Mouse (Mus musculus) 416B (cell line): Measurements from ENCODE around the gene Pou2f3.
A peak's percentile ranks its signal among the peaks of the same experiment; 100 is the strongest.
"Not testable (repeated sequence)": the region's sequence is repeated elsewhere in the genome, so short reads cannot be mapped to it uniquely, and the experiment has no call there.

Source experiments
- DNase-seq: peaks from one replicate; pipeline ENCODE4 v3.0.0; 2011; ENCODE audit warnings: low read depth

The Pou2f3 gene

GRCm38 (mm10) chr9:43166346-43166745 is 43.8 kb downstream of the Pou2f3 start:
- DNase-seq: no peak

DNA sequence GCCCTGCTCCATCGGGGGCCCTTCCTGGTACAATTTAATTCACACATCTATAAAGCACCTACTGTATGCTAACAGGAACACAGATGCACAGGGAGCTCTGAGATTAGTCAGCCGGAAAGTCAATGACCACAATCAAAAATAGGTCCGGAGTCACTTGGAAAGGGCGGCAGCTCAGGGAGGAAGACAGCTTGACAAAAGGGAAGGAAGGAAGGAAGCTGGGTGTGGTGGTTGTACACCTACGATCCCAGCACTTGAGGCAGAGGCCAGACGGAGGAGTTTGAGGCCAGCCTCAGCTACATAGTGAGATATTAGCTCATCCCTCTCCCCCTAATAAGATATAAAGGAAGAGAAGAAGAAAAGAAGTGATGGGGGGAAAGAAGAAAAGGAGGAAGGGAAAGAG is 54.2 kb downstream of the Pou2f3 start:
- no peak for DNase-seq

- peak; percentile 16 for DNase-seq
Measured at GRCm38 (mm10) chr9:43151779-43152178, 58.4 kb downstream of the Pou2f3 start.

GRCm38 (mm10) chr9:43150957-43151356 is 59.2 kb downstream of the Pou2f3 start:
- DNase-seq: no peak

GRCm38 (mm10) chr9:43150075-43150474 is 60.1 kb downstream of the Pou2f3 start:
- no peak for DNase-seq

DNA sequence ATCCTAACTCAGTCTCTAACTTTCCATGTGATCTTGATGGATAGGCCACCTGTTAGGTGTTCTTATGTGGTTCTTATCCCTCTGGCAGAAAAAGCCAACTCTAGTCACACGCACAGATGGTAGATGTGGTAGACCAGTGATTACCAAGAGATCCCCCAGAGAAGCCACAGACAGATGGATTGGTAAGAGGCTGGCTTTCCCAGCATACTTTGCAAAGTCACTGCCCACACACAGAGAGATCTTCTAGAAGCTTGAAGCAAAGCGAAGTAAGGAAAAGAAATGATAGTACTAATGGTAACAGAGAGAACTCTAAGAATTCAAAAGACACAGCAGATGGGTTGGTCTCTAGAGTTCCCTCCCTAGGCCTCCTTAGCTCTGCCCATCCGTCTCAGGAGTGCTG is 60.7 kb downstream of the Pou2f3 start:
- no peak for DNase-seq

- no peak for DNase-seq
Measured at GRCm38 (mm10) chr9:43145196-43145595, 65.0 kb downstream of the Pou2f3 start.

GRCm38 (mm10) chr9:43144206-43144810 is 65.9 kb downstream of the Pou2f3 start:
- peak; percentile 14 for DNase-seq

DNA sequence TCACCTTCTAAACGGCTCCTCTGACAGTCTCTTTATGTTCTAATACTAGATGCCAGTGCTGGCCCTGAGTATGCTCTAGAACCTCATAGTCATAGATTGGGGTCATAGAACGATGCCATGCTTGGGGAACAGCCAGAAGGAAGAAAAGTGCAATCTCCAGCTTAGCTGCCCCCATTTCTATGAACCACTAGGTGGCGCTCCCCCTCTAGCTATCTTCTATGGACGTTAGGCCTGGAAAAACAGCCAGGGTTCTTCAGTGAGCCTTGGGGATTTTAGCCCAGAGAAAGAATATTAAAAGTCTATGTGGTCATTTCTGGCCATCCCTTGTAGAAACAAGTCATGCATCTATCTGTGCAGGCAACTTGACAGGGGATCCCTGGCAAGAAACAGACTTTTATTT is 68.3 kb downstream of the Pou2f3 start:
- peak; percentile 65 for DNase-seq

DNA sequence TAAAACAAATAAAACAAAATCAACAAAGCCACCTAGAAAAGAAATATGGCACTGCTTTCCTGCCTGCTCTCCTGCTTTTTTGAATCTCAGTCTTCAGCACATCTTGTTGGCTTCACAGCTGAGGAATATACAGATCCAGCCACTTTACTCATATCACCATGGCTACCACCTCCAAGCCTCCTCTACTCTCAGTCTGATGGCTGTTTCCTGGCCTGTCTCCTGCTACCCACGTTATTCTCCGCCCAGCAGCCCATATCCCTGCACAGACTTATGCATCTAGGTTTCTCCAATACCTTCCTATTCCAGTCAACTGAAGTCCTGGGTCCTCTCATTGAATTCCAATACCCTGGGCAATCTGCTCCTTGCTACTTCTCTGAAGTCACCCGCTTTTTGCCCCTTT is 76.6 kb downstream of the Pou2f3 start:
- no peak for DNase-seq

- DNase-seq: no peak
Measured at GRCm38 (mm10) chr9:43132380-43132779, 77.8 kb downstream of the Pou2f3 start.

DNA sequence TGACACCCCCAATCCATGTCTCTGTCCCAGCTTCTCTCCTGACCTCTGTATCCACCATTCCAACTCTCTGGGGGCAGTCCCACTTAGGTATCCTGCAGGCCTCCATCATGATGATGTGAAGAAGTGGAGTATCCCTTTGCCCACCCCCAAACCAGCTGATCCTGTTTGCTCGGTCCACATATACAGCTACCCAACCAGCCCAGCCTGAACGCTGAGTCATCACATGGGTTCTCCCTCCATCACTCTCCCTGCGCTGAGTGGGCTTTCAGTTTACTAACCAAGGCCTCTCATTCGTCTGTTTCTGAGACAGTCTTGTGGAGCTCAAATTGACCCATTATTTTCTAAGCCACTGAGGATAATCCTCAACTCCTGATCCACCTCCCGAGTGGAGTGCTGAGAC is 78.2 kb downstream of the Pou2f3 start:
- no peak for DNase-seq

DNA sequence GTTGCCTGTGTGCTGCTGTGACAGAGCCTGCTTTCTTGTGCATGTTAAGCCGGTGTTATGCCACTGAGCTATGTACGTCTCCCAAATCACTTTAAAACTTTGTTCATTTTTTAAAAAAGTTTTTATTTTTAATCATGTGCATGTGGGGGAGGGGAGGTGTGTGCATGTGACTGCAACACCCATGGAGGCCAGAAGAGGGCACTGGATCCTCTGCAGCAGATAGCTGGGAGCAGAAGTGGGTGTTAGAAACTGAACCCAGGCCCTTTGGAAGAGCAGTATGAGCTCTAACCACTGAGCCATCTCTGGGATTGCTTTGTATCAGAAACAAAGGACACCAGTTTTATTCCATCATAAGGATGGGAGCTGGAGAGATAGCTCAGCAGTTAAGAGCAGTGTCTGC is 79.5 kb downstream of the Pou2f3 start:
- DNase-seq: no peak

- DNase-seq: no peak
Measured at GRCm38 (mm10) chr9:43127101-43127787, 82.9 kb downstream of the Pou2f3 start.

DNA sequence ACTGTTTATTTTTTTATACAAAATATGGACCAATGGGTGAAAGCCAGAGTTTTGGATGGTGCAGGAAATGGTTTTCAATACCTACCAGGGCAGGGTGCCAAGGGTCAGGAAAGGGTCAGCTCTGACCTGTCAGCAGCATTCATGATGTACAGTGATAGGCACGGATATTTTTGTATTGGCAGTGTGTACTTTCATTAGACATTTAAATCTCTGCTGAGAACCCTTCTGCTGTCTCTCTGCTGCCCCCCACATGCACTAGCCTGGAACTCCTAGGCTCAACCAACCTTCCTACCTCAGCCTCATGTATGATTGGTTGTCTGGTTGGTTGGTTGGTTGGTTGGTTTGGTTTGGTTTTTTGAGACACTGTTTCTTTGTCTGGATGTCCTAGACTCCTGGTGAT is 87.8 kb downstream of the Pou2f3 start:
- peak; percentile 26 for DNase-seq

DNA sequence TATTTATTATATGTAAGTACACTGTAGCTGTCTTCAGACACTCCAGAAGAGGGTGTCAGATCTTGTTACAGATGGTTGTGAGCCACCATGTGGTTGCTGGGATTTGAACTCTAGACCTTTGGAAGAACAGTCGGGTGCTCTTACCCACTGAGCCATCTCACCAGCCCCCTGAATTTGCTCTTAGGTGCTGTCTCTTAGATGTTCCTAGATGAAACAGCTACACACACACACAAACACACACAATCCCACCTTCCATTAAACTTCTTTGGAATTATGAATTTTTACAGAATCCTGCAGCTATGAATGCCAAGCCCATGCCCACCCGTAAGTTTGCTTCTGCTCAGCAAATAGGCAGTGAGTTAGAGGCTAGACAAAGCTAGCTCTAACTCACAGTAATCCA is 88.2 kb downstream of the Pou2f3 start:
- DNase-seq: not testable (repeated sequence)

DNA sequence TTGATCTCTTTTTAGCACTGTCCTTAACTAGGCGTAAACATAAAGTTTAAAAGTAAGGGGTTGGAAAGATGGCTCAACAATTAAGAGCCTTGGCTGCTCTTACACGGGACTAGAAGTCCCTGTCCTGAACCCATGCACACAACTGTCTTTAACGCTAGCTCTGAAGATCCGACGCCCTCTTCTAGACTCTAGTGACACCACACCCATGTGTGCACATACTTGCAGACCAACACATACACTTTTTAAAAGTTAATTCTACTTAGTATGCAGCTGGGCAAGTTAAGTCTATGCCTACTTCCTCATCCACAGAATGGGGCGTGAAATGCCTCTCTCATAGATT is 93.2 kb downstream of the Pou2f3 start:
- DNase-seq: no peak

DNA sequence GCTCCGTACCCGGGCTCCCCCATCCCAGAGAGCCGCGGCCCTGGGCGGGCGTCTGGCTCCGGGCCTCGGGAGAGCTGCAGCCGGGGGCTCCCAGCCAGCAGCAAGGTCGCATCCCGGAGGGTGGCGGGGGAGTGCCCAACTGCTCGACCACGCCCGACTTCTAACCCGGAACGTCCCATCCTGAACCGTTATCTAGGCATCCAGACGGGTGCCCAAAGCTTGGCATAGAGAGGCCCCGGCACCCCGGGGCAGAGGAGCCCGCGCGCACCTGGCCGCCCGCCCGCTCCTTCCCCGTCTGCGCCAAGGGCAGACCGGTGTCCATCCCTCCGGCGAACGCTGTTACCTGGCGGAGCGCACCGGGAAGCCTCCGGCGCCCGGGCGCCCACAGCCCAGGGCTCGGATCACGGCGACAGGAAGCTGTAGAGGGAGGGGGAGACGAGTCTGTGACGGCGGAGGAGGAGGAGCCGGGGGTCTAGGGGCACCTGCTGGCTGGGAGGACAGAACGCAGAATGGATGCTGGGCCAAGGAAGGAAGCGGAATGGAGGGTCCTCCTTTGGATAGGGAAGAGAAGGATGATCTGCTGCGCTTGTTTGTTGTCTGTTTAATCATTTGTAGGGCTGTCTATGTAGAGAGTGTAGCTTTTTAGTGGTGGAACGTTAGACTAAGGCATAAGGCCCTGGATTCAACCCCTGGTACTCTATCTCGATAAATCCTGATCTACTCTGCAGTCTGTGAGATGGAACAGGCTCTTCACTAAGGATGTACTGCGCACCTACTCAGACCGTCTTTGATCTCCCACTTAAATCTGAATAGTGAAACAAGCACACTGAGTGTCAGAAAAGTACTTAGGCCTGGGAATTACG is 93.8 kb downstream of the Pou2f3 start, which contains the start of gene Tmem136:
Tmem136 (minus strand) TSS at position 437 of the 863 bp plus-strand sequence.
- DNase-seq: no peak

GRCm38 (mm10) chr9:43115431-43116133 is 94.6 kb downstream of the Pou2f3 start:
- DNase-seq: no peak

DNA sequence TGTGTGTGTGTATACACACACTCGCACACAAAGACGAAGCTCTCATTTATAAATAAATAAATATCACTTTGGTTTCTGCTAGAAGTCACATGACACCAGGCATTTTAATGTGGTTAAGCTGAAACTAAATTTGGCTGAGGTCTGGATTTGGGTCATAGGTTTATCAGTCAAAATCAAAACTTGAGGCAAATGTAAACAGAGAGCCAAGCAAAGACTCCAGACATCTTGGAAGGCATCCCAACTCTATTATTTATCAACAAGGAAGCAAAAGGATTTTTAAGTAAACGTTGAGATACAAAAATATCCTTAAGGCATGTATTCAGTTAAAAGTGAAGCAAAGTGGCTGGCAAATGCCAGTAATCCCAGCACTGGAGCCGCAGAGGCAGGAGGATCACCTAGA is 95.3 kb downstream of the Pou2f3 start:
- no peak for DNase-seq

- DNase-seq: no peak
Measured at GRCm38 (mm10) chr9:43110286-43110980, 99.7 kb downstream of the Pou2f3 start.

DNA sequence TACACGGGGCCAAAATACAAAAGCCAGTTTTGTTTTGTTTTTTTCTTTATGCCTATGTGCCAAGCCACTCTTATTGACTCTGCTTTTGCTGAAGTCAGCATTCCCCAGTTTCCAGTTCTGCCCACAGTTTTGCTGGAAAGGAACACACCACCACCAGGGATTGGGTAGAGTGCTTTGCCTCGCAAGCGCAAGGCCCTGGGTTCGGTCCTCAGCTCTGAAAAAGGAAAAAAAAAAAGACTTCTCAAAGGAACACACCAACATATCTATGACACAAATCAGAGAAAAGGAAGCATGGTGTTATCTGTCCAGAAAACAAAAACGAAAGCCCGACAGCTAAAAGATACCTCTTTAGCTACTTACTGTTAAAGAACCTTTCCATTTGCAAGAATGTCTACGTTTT is 101.0 kb downstream of the Pou2f3 start:
- no peak for DNase-seq
